Mouse (Mus musculus): Measurements from ENCODE around the gene Hoxa4.

Gene Hoxa4

DNA sequence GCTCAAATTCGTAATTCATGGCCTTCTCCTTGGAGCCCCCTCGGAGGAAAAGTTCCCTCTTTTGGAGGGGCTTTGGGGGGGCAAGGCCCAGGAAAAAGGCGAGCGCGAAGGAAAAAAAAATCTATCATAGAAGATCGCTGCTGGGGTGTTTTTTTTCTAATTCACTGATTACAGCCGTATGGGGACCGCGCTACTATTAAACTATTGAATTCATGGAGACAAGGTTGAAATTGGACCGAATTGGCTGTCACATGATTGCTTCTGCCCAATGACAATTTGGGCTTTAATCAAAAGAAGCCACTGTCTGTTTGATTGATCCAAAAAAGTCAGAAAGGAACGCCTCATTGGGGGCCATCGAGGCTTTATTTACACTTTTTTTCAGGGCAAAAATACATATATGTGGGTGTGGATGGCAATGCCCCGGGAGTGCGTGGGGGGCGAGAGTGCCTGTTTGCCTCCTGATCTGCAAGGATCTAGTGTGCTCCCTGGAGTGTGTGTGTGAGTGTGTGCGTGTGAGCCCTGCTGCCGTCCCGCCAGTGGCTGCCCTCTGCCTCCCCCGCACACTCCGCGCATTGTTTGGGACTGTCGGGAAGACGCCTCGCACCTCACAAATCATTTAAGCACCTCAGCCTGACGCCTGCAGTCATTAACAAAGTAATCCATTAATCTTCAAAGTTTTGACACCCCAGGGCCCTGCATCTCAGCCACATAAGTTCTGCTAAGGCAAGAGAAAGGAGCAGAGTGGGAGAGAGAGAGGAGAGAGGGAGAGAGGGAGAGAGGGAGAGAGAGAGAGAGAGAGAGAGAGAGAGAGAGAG lies 26.7 kb downstream of the Hoxa4 start, which contains the start of gene Hoxa2:
Hoxa2 (minus strand) TSS at position 206 of the 815 bp plus-strand sequence.
- DNase-seq (ENCODE audit: low spot score), result no peak

DNA sequence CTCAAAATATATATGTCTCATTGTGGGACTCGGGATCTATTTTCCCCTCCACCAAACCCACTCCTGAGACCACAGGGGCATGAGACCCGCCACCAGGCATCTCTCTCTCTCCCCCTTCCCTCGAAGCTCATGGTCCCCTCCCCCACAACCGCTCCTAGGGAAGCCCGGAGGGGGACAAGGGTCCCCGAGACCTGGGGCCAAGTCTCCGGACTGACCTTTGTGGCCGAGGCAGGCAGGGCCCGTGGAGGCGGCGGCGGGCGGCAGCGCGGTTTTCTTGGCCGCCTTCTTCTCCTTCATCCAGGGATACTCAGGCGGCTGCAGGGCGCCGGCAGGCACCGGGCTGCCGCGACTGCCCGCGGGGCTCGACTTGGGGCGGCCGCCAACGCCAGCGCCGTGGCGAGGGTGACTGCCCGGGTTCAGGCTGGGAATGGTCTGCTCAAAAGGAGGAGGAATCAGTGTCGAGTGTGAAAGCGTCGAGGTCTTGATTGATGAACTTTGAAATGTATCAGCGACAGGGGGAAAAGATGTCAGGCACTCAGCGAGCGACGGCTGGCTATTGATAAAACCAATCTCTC lies 27.4 kb downstream of the Hoxa4 start:
- no peak for DNase-seq (ENCODE audit: low spot score)

DNA sequence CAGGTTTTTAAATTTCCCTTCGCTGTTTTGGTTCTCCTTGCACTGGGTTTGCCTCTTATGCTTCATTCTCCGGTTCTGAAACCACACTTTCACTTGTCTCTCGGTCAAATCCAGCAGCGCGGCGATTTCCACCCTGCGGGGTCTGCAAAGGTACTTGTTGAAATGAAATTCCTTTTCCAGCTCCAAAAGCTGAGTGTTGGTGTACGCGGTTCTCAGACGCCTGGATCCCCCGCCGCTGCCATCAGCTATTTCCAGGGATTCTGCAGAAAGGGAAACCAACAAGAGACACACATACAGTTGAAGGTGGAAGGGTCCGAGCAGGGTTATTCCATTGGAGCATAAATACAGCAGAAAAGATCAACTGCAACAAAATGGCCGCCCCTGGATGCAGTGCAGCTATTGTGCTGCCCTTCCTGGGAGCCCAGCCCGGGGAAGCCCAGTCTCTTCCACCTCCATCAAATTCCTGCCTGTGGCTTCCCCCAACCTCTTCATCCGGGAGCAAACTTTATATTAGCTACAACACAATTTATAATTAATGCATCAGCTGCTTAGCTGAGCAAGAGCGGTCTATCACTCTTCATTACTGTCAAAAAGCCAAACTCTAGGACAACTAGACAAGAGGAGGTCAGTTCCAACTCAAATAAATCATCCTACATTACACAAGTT lies 28.1 kb downstream of the Hoxa4 start:
- DNase-seq (ENCODE audit: low spot score), result no peak

DNA sequence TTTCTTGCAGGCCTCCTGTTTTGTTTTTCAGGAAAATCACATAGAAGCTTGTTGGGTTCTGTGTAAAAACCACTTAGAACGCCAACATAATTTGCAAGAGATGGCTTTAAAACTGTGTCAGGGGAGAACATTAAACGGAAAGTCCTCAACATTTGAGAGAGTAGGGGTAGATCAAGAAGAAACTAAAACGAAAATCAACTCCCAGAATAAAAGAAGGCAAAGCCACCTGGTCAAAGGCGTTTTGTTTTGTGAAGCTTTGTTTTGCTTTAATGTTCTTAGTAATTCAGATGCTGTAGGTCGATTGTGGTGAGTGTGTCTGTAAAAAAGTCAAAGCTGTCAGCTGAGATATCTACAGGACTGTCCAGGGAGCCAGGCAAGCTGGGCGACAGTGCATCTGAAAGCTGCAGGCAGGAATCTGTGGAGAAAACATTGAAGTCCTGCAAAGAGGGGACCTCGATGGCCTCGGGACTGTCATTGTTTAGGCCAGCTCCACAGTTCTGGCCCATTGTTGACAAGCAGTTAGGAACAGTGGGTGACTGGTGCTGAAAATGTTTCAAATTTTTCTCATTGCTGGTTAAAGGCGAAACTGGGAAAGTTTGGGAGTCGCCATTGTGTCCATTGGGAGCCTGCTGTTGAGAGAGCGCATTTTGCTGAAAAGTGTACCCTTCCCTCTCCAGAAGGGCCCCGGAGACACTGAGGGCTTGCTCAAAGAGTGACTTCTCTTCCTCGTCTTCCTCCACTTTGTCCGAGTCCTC lies 28.8 kb downstream of the Hoxa4 start:
- DNase-seq (ENCODE audit: low spot score), result no peak

DNA sequence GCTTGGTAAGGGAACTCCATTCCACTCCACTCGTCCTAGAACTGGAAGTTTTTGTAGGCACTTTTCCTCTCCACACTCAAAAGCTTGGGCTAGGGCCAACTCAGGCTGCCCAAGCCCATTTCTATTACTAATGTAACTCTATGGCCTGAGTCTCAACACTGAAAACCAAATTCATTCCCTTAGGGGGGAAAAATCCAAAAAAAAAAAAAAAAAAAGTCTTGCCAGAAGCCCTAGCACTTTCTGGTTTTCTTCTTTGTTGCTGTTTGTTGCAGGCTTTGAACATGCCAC lies 29.5 kb downstream of the Hoxa4 start:
- no peak for DNase-seq (ENCODE audit: low spot score)

DNA sequence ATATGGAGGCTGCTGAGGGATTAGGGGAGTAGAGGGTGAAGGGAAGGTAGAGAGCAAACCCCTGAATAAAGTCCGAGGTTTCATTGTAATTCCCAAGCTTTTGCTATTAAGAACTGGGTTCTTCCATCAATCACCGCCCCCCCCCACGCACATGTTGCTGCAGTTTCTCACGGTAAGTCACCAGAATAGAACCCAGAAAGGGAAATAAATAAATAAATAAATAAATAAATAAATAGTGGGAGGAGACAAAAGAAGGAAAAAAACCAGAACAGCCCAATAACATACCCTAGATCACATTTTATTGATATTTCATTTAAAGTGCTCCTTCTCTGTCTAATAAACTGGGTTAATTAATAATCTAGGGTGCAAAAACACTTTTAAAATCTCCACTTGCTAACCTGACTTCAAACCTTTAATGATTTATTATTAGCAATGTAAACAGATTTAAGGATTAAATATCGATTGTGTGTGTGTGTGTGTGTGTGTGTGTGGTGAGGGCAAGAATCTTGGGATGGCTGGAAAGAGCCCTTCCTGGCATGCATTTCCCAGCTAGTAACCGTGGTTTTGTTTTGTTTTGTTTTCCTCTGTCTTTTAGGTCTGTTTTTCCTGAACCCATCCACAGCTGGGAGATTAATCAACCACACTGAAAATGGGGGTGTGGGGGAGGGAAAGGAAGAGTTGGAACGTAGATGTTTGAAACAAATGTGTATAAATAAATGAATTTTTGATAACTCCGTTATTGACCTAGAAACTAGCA lies 30.0 kb downstream of the Hoxa4 start:
- no peak for DNase-seq (ENCODE audit: low spot score)

DNA sequence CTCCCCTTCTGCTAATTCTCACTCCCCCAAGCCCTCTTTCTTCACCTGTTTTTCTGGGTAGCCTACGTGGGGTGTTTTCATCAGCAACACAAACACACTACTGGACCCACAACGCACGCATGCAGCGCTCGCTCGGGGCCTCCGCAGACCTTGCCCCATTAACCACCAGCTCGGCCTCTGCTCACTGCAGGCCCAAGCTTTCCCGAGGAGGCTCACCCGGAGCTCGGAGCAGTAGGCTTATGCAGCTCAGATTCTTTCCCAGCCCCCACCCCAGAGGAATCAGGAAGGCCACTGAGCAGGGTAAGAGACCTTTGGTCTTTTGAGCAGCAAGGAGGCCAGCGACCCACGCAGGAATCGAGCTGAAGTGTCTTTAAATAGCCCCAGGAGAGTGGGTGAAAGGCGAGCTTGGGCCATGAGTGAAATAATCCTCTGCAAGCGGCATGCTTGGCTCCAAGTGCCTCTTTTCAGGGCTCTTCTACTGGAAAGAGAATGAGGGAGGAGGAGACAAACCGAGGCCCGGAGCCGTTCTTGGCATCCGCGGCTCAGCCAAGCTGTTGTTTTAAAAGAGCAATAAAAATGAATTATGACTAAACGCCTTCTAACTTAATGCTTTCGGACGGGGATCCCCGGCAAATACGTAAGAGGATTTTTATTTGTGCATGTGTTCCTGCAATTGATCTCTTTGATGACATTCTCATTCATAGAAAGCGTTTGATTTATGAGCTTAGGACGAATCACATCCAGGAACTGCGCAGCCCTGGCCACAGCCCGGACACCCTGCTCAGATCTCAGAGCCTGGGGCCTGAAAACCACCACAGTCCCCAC lies 30.8 kb downstream of the Hoxa4 start:
- no peak for DNase-seq (ENCODE audit: low spot score)

DNA sequence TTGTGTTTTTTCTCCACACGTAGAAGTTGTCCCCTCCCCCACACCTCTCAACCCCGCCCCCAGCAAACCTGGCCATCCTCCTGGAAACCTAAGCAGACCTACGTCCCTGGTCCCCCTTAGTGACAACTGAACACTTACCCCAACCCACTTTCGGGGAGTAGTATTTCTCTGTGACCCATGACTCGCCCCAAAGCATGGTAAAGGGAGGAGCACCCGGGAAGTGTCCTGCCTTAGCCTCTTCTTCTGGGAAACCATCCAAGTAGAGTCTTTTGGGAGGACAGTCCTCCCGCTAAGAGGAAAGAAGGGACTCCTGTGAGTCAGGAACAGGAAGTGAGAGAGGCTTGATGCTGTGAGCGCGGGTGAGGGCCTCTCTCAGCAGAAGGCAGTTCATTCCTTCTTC lies 31.6 kb downstream of the Hoxa4 start:
- no peak for DNase-seq (ENCODE audit: low spot score)

DNA sequence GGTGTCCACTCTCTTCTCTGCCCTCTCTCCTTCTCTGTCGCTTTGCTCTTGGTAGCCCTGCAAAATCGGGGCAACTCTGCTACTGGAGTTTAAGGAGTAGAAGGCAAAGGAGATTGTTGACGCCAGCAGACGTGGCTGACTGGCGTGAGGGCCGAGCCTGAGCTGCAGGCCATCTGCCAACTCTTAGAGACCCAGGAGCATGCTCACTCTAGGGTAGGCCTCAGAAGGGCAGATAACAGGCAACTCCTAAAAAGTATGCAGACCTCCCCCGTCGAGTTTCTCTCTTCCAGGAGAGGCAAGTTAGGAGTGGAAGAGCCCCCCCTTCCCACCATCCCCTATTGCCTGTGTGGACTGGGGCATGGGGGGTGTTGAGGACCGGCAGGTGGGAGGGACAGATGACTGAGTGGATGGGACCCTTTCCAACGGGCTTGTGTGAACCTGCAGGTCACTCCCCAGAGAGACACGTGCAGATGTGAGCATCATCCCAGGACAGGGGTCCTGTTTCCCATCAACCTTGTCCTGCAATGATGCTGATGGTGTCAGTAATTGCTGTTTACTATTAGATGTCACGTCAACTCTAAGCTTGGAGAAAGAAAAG lies 32.3 kb downstream of the Hoxa4 start:
- DNase-seq (ENCODE audit: low spot score), result no peak

DNA sequence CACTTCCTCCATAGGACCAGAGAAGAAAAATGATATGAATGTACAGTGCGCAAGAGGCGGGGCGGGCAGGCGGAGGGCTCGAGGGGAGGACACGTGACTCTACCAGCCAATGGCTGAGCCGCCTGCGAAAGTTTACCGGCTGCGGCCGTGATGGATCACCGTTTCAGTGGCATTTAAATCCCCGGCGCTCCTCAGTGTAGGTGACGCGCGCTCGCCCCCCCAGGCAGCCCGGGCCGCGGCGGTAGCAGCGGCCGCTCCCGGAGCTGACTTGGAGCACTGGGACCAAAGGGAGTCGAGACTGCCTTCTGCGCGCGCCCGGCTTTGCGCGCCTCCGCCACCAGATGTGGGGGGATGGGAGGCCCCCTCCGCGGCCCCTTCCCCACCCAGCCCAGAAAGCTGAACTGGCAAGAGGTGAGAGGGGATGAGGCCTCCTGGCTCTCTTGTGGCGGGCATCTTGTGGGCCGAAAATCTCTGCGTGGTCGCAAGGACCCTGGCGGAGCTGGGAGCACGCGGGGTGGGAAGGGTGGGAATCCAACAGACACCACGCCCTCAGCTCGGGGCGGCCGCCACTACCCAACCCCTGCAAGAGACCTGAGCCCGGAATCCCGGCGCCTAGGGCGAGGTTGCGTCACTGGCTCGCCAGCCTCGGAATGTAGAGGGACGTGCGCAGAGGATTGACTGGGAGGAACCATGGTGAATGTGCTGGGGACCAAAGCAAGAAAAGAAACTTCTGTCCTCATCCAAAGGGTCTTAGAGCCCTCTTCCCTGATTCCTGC lies 33.1 kb downstream of the Hoxa4 start, which contains the start of gene Hoxa1:
Hoxa1 (minus strand) TSS at position 42 of the 776 bp plus-strand sequence.
- DNase-seq (ENCODE audit: low spot score), result no peak

DNA sequence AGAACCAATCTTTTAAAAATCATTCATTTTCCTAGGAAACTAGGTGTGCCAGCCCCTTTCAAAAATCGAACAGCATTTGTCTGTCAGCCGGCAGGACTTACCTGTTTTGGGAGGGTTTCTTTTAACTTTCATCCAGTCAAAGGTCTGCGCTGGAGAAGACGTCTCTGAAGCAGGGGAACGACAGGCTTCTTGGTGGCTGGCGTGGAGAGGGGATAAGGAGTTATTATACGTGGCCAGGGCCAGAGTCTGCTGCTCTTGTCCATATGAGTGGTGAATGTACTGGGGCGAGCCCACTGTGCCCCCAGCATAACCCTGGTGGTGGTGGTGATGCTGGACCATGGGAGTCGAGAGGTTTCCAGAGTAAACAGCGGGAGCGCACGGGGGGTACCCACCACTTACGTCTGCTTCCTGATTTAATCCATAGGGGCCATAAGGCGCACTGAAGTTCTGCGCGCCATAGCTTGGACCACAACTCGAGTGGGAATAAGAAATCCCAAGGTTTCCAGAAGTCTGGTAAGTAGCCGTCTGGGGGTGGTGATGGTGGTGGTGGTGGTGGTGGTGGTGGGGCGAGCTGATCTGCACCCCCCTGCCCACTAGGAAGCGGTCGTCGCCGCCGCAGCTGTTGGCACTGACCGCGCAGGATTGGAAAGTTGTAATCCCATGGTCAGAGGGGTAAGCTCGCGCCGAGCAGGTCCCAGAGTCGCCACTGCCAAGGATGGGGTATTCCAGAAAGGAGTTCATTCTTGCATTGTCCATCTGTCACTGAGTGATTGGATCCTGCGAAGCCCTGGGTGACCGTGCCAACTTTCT lies 33.9 kb downstream of the Hoxa4 start:
- no peak for DNase-seq (ENCODE audit: low spot score)

DNA sequence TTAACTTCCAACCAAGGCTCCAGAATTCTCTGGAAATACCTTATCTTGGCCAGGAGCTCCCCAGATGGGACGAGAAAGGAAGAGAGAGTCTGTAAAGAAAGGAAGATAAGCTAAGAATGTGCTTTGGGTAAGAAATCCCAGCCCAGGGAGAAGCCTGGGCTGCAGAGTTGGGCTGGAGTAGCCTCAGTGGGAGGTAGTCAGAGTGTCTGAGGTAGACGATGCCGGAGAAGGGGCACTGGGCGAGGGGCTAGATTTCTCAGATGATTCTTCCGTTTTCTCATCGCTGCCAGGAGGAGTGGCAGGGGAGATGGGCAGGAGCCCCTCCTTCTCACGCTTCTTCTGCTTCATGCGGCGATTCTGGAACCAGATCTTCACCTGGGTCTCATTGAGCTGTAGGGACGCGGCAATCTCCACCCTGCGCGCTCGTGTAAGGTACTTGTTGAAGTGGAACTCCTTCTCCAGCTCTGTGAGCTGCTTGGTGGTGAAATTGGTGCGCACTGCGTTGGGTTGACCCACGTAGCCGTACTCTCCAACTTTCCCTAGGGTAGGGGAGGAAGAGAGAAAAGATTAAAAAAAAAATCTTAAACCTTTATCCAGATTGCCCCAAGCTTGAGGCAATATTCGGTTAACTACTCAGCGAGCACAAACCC lies 34.9 kb downstream of the Hoxa4 start:
- DNase-seq (ENCODE audit: low spot score), result no peak

DNA sequence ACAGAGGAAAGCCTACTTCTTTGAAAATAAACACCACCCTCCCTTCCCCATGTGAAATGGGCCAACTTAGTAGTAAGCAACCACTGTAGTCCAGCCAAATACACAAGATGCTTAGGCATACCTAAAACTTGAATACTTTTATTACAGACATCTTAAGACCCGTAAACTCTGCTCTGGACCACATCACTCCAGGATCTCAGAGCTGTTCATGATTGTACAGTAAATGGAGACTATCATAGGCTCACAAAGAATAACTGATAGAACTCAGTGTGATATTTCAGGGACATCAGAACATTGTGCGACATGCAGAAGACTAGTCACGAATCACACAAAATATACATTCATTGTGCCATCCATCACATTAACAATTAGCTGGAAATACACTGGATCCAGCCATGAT lies 36.1 kb downstream of the Hoxa4 start:
- no peak for DNase-seq (ENCODE audit: low spot score)

DNA sequence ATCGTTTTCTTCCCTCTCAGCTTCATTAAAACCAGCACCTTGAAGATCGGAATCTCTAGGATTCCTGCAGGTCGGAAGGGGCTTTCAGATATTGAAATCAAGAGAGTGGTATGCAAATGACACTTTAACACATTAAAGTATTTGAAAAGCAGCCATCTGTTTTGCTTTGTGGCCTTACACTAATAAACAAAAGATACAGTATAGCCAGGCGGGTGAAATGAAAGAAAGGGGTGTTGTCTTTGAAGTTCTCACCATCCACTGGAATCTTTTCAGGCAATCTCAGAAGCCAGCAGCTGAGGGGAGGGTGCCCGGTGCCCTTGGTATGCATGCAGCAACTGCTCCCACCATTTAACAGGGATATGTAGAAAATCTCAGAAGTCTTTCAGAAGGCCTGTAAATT lies 37.5 kb downstream of the Hoxa4 start:
- DNase-seq (ENCODE audit: low spot score), result no peak

DNA sequence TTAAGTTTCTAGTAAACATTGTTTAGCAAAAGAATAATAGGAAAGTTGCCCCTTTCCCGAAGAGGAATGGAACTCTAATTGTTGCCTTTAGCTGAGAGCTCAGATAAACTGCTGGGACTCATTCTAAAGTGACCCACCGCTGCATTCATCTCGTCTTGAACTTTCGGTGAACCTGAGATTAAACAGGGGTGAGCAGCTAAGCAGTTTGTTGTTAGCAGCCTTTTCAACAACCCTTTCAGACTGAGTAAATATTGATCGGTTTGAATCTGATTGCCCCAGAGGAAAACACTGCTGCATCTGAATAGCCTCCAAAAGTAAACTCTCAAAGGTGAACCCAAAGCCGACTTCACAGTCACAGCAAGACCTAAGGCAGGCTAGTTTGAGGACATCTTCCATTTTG lies 38.3 kb downstream of the Hoxa4 start:
- no peak for DNase-seq (ENCODE audit: low spot score)

DNA sequence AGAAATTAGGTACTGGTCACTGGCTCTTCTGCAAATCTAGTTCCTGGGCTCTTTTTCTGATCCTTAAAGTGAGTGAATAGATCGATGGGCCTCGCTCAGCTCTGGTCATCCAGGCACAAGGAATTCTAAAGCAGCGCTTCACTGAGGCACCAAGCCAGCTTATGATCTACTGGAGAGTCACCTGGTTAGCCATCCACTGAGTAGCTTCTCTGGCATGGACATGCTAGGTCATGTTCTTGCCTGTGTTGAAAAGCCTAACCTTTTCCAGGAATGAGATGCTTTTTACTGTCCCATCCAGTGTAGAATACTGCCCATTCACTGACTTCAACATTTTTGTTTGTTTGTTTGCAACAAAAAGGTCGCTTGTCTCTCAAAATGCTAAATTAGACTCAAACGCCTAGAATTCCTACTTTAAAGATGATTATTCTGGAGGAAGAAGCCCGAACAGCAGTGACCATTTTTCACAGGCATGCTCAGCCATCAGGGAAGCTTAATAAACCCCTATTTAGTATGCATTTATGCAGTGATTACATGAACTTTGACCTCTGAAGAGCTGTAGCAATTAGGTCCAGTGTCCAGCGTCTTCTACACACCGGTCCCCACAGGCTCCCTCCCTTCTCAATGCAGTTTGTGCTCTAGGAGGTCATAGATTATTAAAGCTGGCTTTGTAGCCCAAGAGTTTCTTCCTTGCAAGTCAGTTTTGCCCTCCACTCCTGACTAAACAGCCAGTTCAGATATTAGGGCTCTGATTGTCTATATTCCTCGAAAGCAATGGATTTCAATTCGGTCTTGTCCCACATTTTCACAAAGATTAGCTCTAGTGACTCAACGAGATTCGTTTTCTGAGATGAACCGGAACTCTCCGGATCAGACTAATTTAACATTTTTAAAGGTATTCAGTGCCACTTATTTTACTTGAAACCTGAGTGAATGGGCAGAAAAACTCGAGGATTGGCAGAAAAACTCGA lies 39.0 kb downstream of the Hoxa4 start:
- no peak for DNase-seq (ENCODE audit: low spot score)

DNA sequence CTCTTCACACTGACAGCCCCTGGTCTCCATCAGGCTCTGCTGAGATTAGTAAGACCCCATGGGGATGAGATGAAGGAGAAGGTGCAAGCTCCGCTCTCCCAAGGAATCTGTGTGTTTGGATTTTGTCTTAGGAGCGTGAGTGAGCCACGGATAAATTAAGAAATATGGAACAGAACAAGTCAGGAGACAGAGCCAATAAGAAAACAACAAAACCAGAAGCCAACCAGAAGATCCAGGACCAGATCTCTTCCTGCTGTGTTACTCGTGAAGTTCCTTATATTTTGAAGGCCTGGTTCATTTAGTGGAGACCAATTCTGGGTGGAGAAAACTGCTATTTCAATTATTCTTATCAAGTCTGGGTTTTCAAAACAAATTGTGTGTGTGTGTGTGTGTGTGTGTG lies 40.0 kb downstream of the Hoxa4 start:
- no peak for DNase-seq (ENCODE audit: low spot score)

All from urinary bladder, postnatal 10 days (tissue).